Mouse (Mus musculus) embryo, embryonic 9.5 days (tissue): ENCODE results near the gene Cdh13.
"Not testable (repeated sequence)": the region's sequence is repeated elsewhere in the genome, so short reads cannot be mapped to it uniquely, and the experiment has no call there.

Source experiments
- DNase-seq: peaks from one replicate; pipeline ENCODE4 v3.0.0-alpha.2; 2017; ENCODE audit errors: extremely low spot score

The Cdh13 gene

DNA sequence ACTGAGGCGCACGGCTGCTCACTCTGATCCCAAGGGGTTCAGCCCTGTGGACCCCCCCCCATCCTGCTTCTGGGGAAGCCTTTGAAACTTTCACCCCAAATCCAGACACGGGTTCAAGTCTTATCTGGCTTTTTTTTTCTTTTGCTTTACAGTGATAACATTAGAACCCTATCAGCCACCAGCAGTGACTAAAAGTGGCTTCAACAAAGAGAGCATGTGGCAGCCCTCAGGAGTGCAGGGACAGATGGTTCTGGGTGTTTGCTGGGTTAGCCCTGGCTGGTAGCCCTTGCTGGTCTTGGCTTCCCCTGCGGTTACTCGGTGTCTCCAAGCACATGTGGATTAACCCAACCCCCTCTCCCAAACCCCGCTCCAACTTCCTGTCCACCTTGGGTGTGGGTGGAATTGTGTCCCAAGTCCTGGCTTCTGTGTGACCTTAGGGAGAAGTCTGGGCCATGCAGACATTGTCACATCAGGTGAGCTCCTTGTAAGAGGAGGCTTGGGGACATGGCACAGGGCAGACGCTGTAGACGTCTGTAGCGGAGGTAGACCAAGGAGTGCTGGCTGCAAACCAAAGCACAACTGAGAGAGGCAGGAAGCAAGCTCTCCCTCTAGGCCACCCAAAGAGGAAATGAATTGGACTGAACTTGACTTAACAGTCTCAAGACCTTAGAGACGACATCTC, 1069.6 kb downstream of the Cdh13 start:
- no peak for DNase-seq

DNA sequence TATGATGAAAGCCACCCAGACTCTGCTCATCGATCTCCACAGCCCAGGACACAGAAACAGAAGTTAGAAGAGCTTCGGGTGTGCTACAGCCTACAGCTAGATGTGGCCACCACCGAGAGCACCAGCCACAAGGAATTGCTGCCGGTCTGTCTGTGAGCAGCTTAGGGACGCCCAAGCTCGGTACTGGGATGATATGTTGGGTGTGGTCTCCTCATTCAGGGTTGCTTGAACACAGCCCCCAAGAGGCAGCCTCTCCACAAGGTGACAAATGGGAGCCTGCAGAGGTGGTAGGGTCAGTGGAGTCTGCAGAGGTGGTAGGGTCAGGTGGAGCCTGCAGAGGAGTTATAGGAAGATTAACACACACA, 1070.1 kb downstream of the Cdh13 start:
- no peak for DNase-seq

DNA sequence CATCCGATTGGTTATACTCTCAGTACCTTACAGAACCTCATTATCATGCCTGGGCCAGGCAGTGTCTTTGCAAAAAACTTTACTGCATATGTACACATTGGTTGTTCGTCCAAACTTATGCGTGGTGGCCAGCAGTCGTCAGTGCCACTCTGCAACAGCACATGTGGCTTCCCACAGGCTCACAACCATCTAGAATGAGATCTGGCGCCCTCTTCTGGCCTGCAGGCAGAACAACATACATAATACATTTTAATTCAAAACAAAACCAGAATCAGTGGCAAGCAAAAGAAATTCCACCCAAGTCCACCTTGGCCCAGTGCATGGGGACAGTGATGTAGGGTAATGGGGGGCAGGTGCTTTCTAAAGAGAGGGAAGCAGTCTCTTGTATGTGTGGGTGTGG, 1073.1 kb downstream of the Cdh13 start:
- DNase-seq: not testable (repeated sequence)

DNA sequence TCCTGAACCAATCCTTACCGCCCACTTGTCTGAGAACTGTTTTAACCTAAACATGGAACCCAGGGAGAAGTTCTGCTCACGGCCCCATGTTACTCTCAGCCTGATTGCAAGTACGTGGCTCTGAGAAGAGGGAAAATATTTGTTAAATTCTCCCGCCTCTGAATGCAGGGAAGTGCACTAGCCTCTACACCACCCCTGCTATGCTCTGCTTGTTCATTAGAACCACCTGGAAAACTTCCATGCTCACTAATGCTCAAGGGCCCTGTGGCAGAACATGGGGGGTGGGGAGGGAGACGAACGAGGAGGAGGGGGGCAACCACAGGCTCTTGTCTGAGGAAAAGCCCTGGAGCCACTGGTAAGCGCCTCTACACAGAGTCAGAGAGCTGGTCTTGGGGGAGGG, 1074.6 kb downstream of the Cdh13 start:
- no peak for DNase-seq

DNA sequence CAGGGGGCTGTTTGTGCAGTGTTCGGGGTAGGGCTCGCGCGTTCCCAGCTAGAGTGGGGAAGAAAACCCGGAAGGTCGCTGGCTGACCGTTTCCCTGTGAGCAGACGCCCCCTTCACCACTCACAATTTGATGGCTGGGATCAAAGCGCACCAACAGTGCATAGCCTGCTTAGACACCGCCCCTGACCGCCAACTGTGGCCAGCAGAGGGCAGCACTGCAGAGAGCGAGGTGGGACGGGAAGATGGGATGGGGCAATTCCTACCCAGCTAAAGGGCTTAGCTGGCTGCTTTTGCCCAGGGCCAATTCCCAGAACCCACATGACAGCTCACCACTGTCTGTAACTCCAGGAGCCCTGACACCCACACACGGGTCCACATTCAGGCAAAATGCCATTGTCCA, 1075.3 kb downstream of the Cdh13 start:
- peak; percentile 53 for DNase-seq

DNA sequence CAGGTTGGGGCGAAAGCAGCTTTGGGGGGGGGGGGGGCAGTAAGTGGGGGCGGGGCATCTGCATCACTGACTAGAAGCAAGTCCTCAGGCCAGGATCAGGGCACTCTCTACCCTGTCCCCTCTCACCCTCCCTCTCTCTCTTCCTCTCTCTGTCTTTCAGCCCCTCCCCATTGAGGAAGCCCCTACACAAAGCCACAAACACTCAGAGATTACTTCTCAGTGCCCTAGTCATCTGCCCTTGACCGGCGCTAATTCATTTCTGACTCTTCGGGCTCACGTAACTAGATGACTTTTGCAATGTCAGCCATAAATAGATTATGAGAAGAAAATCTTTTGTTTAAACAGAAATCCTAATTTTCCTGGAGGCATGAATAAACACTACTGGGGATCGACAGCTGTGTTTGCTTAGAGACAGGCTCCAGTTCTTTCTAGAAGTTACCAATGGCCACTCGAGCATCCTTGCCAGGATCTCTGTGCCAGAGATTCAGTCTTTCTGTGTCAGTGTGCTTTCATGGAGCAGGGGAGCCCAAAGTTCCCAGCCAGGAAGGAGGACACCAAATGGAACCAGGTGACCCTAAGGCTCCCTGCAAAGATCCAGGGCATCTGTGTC, 1077.3 kb downstream of the Cdh13 start:
- DNase-seq: no peak
